Mouse (Mus musculus): ENCODE measurements around the gene Cyp4a29. TPM values are rescaled to one million over a fixed set of nuclear protein-coding genes. Genes with fewer than 3 reads are reported as not detected.
"Not testable (repeated sequence)": the region's sequence is repeated elsewhere in the genome, so short reads cannot be mapped to it uniquely, and the experiment has no call there.

Cyp4a29 gene
- not detected in 2 replicates for polyA plus RNA-seq (2014; fragmentation: Nextera tagmentation; extraction: Ambion mirVana)

DNA sequence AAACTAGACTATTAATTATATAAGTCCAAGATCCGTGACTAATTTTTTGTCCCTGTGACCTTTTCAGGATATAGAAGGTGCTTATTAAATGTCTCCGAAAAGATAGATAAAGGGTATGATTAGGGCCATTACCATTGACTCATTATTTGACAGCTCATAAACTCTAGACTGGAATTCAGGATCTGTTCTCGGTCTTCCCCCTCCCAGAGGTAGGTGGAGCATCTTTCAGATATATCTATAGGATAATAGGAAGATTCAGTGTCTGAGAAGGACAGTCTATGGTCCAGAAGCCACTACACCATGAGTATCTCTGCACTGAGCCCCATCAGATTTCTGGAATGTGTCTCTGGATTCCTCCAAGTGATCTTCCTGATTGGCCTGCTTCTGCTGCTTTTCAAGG lies at the start of gene Cyp4a29:
Gene Cyp4a29, plus strand, starts transcription at position 301 of the 400 bp plus-strand sequence.
- Histone ChIP-seq H3K4me3 (ENCODE audit: low read depth, low read length) (no peak within 1 kb of the TSS), H3K27me3 (replicated peaks; ENCODE audit: control insufficient read depth, insufficient read depth, low read length) (no peaks in the 10 kb centered on the region), H3K36me3 (ENCODE audit: control insufficient read depth, insufficient read depth, low read length) (no peaks in the 10 kb centered on the region), H3K27ac (ENCODE audit: low read depth, low read length) (no peak within 1 kb of the TSS), H3K4me1 (replicated peaks; ENCODE audit: control insufficient read depth, insufficient read depth, low read length) (no peaks in the 10 kb centered on the region), H3K9me3 (ENCODE audit: control insufficient read depth, low read length) (no peaks in the 10 kb centered on the region), H3K9ac (ENCODE audit: low read depth, low read length) (no peak within 1 kb of the TSS), H3K4me2 (no peak within 1 kb of the TSS)
- no peak for DNase-seq (ENCODE audit: low spot score)
- no peak for ATAC-seq (replicated peaks; ENCODE audit: low FRiP score)
- WGBS, result 67% methylated on average over 3 of the region's 3 CpGs

DNA sequence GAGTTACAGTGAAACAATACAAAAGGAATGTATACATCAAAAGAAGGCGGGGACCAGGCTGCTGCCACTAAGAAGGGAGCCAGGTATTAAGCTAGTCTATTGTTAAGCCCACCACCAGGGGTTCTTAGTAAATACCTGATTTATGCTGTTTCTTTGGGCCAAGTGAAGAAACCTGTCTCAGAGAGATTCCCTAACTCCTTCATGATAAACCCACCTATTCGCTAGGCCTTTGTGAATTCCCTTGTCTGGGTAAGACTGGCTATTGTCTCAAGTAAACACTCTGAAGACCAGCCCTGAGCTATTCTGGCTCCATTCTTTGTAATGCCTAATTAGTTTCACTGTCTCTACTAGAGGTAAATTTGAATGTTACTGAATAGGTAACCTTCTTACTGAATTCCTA lies 9.0 kb upstream of the Cyp4a29 start:
- not testable (repeated sequence) for H3K4me2 ChIP-seq; DNase-seq (ENCODE audit: low spot score); H3K4me3 ChIP-seq (ENCODE audit: low read depth, low read length); H3K27me3 ChIP-seq (replicated peaks; ENCODE audit: control insufficient read depth, insufficient read depth, low read length); H3K9me3 ChIP-seq (ENCODE audit: control insufficient read depth, low read length); H3K27ac ChIP-seq (ENCODE audit: low read depth, low read length); ATAC-seq (replicated peaks; ENCODE audit: low FRiP score); H3K4me1 ChIP-seq (replicated peaks; ENCODE audit: control insufficient read depth, insufficient read depth, low read length); H3K36me3 ChIP-seq (ENCODE audit: control insufficient read depth, insufficient read depth, low read length); H3K9ac ChIP-seq (ENCODE audit: low read depth, low read length)
- WGBS, result 81% methylated on average over 2 of the region's 2 CpGs

- Histone ChIP-seq H3K4me1 (replicated peaks; ENCODE audit: control insufficient read depth, insufficient read depth, low read length) (no peaks in the 10 kb centered on the region), H3K27me3 (replicated peaks; ENCODE audit: control insufficient read depth, insufficient read depth, low read length) (no peaks in the 10 kb centered on the region), H3K36me3 (ENCODE audit: control insufficient read depth, insufficient read depth, low read length) (no peaks in the 10 kb centered on the region), H3K9me3 (ENCODE audit: control insufficient read depth, low read length) (no peaks in the 10 kb centered on the region), H3K9ac (ENCODE audit: low read depth, low read length) (no peak overlapping the region), H3K4me3 (ENCODE audit: low read depth, low read length) (no peak overlapping the region), H3K27ac (ENCODE audit: low read depth, low read length) (no peak overlapping the region), H3K4me2 (no peak overlapping the region)
- no peak for ATAC-seq (replicated peaks; ENCODE audit: low FRiP score)
- DNase-seq (ENCODE audit: low spot score), result no peak
- WGBS, result 54% methylated on average over 1 of the region's 1 CpGs
Observed at GRCm38 (mm10) chr4:115236462-115237096, 5.3 kb upstream of the Cyp4a29 start.

- not testable (repeated sequence) for H3K9ac ChIP-seq (ENCODE audit: low read depth, low read length); DNase-seq (ENCODE audit: low spot score); ATAC-seq (replicated peaks; ENCODE audit: low FRiP score); H3K4me2 ChIP-seq; H3K36me3 ChIP-seq (ENCODE audit: control insufficient read depth, insufficient read depth, low read length); H3K4me1 ChIP-seq (replicated peaks; ENCODE audit: control insufficient read depth, insufficient read depth, low read length); H3K27ac ChIP-seq (ENCODE audit: low read depth, low read length); H3K9me3 ChIP-seq (ENCODE audit: control insufficient read depth, low read length); H3K4me3 ChIP-seq (ENCODE audit: low read depth, low read length); H3K27me3 ChIP-seq (replicated peaks; ENCODE audit: control insufficient read depth, insufficient read depth, low read length)
- 84% methylated on average over 3 of the region's 4 CpGs for WGBS
Observed at GRCm38 (mm10) chr4:115264687-115265569, 23.0 kb downstream of the Cyp4a29 start.

DNA sequence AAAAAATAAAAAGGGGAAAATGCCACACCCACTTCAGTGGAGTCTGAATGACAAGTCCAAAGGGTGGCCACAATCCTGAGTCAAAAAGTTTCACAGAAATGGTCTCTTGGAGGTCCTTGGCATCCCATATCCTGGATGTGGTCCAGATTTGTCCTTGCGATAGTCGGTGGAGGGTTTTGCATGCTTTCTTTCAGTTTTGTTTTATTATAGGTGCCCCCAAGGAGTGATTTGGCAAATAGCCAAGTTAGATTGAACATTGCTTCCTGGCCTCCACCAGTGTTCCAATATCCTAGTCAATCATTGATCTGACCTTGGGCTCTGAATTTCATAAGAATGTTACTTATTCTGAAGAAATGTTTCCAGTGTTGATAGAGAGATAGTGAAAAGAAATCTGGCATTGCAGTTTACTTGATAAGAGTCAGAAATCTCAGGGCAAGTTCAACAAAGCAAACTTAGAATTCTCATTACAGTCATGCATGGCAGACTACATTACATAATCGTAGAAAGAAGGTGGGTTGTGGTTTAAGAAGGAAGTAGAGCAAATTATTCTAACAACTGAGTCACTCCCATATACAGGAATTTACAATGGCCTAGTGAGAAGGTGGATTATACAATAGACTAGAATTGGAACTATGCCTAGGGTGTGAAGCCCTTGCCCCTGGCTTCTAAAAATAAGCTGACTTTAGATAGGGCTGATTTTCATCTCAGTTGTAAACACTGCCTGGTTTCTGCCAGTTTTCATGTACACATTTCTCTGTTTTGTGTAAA lies 36.5 kb downstream of the Cyp4a29 start:
- H3K9ac ChIP-seq (ENCODE audit: low read depth, low read length); H3K36me3 ChIP-seq (ENCODE audit: control insufficient read depth, insufficient read depth, low read length); H3K27me3 ChIP-seq (replicated peaks; ENCODE audit: control insufficient read depth, insufficient read depth, low read length); DNase-seq (ENCODE audit: low spot score); H3K9me3 ChIP-seq (ENCODE audit: control insufficient read depth, low read length); H3K4me1 ChIP-seq (replicated peaks; ENCODE audit: control insufficient read depth, insufficient read depth, low read length); ATAC-seq (replicated peaks; ENCODE audit: low FRiP score); H3K4me2 ChIP-seq; H3K27ac ChIP-seq (ENCODE audit: low read depth, low read length); H3K4me3 ChIP-seq (ENCODE audit: low read depth, low read length): not testable (repeated sequence)
- 97% methylated on average over 2 of the region's 3 CpGs for WGBS

DNA sequence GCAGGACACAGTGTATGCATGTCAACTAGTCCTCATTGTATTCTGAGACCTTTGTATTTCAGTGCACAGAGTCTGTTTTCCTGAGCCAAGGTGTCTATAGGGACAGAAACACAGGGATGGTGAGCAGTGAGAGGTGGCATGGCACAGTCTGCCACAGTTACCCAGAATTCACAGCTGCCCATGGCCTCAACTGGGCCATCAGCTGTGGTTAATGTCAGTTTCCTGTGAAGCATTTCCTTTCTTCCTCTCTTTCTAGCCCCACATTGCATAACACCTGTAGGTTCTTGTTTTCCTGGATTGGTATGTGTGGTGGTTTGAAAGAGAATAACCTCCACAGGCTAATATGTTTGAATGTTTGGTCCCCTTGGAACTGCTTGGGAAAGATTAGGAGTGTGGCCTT lies 38.5 kb downstream of the Cyp4a29 start:
- H3K4me1 ChIP-seq (replicated peaks; ENCODE audit: control insufficient read depth, insufficient read depth, low read length), result no peaks in the 10 kb centered on the region
- ATAC-seq (replicated peaks; ENCODE audit: low FRiP score) (no peak; the same call in 1 of the 2 replicates), DNase-seq (ENCODE audit: low spot score) (no peak)
- H3K4me3 ChIP-seq (ENCODE audit: low read depth, low read length), result peak overlapping the region; percentile 37; the same call in 1 of the 2 replicates
- no peaks in the 10 kb centered on the region for H3K9me3 ChIP-seq (ENCODE audit: control insufficient read depth, low read length)
- H3K27me3 ChIP-seq (replicated peaks; ENCODE audit: control insufficient read depth, insufficient read depth, low read length), result no peaks in the 10 kb centered on the region
- H3K36me3 ChIP-seq (ENCODE audit: control insufficient read depth, insufficient read depth, low read length), result no peaks in the 10 kb centered on the region
- no peak overlapping the region for H3K27ac ChIP-seq (ENCODE audit: low read depth, low read length)
- H3K9ac ChIP-seq (ENCODE audit: low read depth, low read length), result no peak overlapping the region
- H3K4me2 ChIP-seq, result peak overlapping the region; percentile 61

GRCm38 (mm10) chr4:115280779-115281178 lies 38.9 kb downstream of the Cyp4a29 start:
- ATAC-seq (replicated peaks; ENCODE audit: low FRiP score); H3K27me3 ChIP-seq (replicated peaks; ENCODE audit: control insufficient read depth, insufficient read depth, low read length); H3K9ac ChIP-seq (ENCODE audit: low read depth, low read length); DNase-seq (ENCODE audit: low spot score); H3K9me3 ChIP-seq (ENCODE audit: control insufficient read depth, low read length); H3K27ac ChIP-seq (ENCODE audit: low read depth, low read length); H3K4me1 ChIP-seq (replicated peaks; ENCODE audit: control insufficient read depth, insufficient read depth, low read length); H3K36me3 ChIP-seq (ENCODE audit: control insufficient read depth, insufficient read depth, low read length): not testable (repeated sequence)
- peak overlapping the region; percentile 37 for H3K4me3 ChIP-seq (ENCODE audit: low read depth, low read length)
- H3K4me2 ChIP-seq, result peak overlapping the region; percentile 61
- WGBS, result 17% methylated on average over 10 of the region's 10 CpGs

- not testable (repeated sequence) for H3K4me1 ChIP-seq (replicated peaks; ENCODE audit: control insufficient read depth, insufficient read depth, low read length); H3K36me3 ChIP-seq (ENCODE audit: control insufficient read depth, insufficient read depth, low read length); H3K27me3 ChIP-seq (replicated peaks; ENCODE audit: control insufficient read depth, insufficient read depth, low read length); H3K9ac ChIP-seq (ENCODE audit: low read depth, low read length); H3K9me3 ChIP-seq (ENCODE audit: control insufficient read depth, low read length); H3K27ac ChIP-seq (ENCODE audit: low read depth, low read length); DNase-seq (ENCODE audit: low spot score)
- H3K4me3 ChIP-seq (ENCODE audit: low read depth, low read length), result peak overlapping the region; percentile 37
- ATAC-seq (replicated peaks; ENCODE audit: low FRiP score), result peak; percentile 38
- WGBS, result 16% methylated on average over 20 of the region's 23 CpGs
- H3K4me2 ChIP-seq, result peak overlapping the region; percentile 61
Observed at GRCm38 (mm10) chr4:115281231-115281767, 39.4 kb downstream of the Cyp4a29 start.

All from liver, embryonic 11.5 days (tissue).